Mouse (Mus musculus) mouse embryonic stem cell (cell line): Measurements from ENCODE around the gene Afmid.
"Not testable (repeated sequence)": the region's sequence is repeated elsewhere in the genome, so short reads cannot be mapped to it uniquely, and the experiment has no call there.

Source experiments
- in situ Hi-C, 2 experiments: fragments of 300-500 bp; cut with MboI; formaldehyde crosslinking; loops; 1 replicate in 1 of 2; 3 replicates in 1 of 2; pipeline ENCODE4 v1.14.3; 2019 to 2020; ENCODE audit warnings: low sequenced_read_pairs in 2 of 2, low pct_unique_long_range_greater_than_20kb in 1 of 2, mixed read lengths in 1 of 2; ENCODE audit not compliant: unreplicated experiment in 1 of 2

The Afmid gene

GRCm38 (mm10) chr11:117816389-117816996 lies 9.2 kb upstream of the Afmid start:
- in situ Hi-C loops = no loop called here

GRCm38 (mm10) chr11:117819095-117819494 lies 6.6 kb upstream of the Afmid start:
- in situ Hi-C loops = no loop called here

- in situ Hi-C loops = no loop called here
These were observed 5.6 kb upstream of the Afmid start for GRCm38 (mm10) chr11:117820173-117820572.

DNA sequence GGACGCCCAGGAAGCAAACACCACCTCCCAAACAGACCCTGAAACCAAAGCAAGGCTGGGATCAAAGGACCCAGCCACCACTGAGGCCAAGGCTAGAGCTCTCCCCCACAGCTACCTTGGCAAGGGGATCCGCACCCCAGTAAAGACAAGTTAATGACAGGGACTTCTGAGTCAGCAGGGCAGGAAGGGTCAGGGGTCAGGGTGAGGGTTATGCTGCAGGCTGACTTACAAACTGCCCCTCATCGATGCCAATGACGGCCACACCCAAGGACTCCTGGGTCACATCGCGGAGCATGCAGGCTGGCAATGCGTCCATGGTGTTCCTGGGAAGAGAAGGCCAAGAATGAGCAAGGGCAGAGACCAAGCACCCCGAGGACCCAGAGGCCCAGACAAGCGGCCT lies 3.9 kb upstream of the Afmid start:
- in situ Hi-C loops = no loop called here

- in situ Hi-C loops = no loop called here
These were observed 2.9 kb upstream of the Afmid start for GRCm38 (mm10) chr11:117822728-117823241.

- in situ Hi-C loops = no loop called here
These were observed 2.3 kb upstream of the Afmid start for GRCm38 (mm10) chr11:117823411-117823810.

GRCm38 (mm10) chr11:117824060-117824969 lies 1.4 kb upstream of the Afmid start:
- in situ Hi-C loops = no loop called here

GRCm38 (mm10) chr11:117826164-117826563 lies 440 bp downstream of the Afmid start:
- in situ Hi-C loops = no loop called here

- in situ Hi-C loops = no loop called here
These were observed 1.2 kb downstream of the Afmid start for GRCm38 (mm10) chr11:117826916-117827315.

- in situ Hi-C loops = no loop called here
These were observed 1.7 kb downstream of the Afmid start for GRCm38 (mm10) chr11:117827386-117827785.

GRCm38 (mm10) chr11:117828149-117828887 lies 2.6 kb downstream of the Afmid start:
- in situ Hi-C loops = no loop called here

DNA sequence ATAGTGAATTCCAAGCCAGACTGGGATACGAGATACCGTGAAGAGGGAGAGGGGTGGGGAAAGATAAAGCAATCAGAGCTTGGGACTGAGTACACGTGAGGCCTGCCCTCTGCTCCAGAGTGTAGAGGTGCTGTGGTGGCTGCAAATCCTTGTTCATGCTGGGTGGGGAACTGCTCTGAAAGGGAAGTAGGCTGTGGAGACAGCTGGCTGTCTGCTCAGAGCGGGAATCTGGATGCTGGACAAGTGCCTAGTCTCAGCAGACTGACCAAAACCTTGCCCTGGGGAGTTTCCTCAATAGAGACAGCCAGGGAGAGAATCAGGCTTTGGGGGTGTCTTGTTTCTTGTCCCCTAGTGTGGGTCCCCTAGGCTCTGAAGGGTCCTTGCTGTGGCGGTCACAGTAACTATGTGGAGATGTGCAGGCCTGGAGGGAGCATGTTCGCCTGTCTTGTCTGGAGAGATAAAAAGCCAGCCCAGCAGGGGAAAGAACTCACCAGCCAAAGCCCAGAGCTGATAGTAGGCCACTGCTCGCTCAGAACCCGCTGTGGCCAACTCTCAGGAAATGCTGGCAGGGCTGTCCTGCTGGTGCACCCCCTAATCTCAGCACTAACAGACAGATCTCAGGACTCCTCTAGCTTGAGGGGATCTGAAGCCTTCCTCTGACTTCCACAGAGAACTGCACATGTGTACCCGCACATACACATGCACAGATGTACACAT lies 3.3 kb downstream of the Afmid start:
- in situ Hi-C loops = no loop called here

GRCm38 (mm10) chr11:117829671-117830215 lies 4.0 kb downstream of the Afmid start:
- in situ Hi-C loops = no loop called here

- in situ Hi-C loops = no loop called here
These were observed 4.7 kb downstream of the Afmid start for GRCm38 (mm10) chr11:117830401-117830800.

DNA sequence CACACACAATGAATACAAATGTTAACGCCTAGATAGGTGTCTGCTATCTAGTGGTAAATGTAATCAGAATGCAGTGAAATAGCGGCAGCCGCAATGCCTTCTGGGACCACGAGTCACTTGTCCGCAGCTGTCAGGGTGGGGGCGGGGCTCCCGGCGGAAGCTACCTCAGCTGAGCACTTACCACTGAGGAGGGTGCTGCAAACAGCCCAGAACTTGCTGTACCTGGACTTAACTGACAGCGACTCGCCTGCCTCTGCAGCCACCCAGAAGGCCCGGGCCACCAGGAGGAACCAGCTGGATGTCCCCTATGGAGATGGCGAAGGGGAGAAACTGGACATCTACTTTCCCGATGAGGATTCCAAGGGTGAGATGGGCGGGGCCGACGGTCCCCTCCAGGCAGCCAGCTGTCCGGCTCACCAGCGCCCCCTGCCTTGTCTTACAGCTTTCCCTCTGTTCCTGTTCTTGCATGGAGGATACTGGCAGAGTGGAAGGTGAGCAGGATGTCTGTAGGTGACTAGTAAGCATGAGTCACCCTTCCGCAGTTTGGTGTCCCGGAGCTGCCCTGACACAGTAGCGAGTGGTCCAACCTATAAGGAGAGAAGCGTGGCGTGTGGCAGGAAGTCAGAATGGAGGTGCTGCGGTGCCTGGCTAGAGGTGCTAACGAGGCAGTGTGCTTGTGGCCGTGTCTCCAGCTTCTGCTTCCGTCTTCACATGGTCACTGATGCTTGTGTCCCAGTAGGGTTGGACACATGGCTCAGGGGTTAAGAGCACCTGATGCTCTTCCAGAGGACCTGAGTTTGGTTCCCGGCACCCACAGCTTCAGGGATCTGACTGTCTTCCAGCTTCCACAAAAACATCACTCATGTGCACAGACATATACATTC lies 6.6 kb downstream of the Afmid start:
- in situ Hi-C loops = no loop called here

DNA sequence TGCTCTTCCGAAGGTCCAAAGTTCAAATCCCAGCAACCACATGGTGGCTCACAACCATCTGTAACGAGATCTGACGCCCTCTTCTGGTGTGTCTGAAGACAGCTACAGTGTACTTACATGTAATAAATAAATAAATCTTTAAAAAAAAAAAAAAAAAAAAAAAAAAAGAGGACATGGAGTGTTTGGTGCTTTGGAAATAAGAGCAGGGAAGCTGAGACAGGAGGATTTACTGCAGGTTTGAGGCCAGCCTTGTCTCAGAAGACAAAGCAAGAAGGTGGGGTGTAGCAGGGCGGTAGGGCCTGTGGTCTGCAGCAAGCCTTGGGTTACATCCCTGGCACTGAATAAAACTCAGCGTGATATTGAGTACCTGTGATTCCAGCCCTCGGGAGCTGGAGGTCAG lies 7.8 kb downstream of the Afmid start:
- in situ Hi-C loops = not testable (repeated sequence)

DNA sequence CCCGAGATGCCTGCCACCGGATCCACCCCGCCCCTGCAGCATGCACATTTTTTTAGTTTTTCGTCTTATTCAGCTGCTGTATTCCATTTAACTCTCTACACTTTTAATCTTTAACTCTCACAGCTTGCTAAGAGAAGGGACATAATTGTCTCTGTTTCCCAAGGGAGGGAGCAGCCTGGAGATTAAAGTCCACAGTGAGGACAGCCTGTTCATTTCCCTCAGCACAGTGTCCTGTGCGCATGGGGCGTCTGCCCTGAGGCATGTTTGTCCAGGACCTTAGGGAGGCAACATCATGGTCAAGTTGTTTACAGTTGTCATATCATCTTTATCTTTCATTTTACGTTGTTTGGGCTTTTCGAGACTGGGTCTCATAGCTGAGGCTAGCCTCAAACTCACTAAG lies 8.4 kb downstream of the Afmid start:
- in situ Hi-C loops = no loop called here
